Mouse (Mus musculus) right cerebral cortex, postnatal 14 days (tissue): Measurements from ENCODE around the gene Cabp7.

Source experiments
- DNase-seq: peaks from one replicate; pipeline ENCODE4 v3.0.0; 2022

The Cabp7 gene

DNA sequence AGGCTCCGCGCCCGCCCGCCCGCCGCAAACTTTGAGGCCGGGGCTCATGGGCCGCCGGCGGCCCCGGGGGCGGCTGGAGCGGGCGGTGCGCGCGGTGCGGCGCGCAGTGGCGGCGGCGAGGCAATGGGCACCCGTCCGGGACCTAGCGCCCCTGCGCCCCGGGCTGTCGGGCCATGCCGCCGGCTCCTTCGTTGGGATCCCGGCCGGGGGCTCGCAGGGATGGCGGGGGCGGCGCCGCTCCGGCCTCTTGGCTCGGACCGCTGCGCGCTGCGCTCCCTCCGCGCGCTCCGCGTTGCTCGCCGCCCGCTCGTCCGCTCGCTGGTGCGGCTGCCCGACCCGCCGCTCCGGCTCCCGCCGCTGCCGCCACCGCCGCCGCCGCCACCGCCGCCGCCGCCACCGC lies at the start of gene Cabp7:
Cabp7 (minus strand) TSS at position 46 of the 400 bp plus-strand sequence.
- no peak for DNase-seq

- DNase-seq = no peak
Measured at GRCm38 (mm10) chr11:4793006-4793405, 46.4 kb upstream of the Cabp7 start.

- DNase-seq = no peak
Measured at GRCm38 (mm10) chr11:4791549-4791948, 45.0 kb upstream of the Cabp7 start.

DNA sequence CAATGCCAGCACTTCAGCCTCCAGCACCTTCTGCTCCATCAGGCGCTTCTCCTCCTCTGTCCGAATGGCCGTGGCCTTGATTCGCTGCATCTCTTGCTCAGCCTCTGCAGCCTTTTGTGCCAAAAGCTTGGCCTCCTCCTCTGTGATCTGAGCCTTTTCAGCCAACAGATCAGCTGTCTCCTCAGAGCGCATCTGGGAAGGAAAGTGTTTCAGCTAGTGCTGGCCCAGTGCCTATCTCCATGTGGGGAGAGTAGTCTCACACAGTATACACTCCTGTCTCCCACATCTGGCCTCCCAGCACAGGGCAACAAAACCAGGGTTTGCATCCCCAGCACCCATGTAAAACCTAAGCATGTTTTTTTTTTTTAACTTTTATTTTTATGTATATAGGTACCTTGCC lies 43.1 kb upstream of the Cabp7 start:
- no peak for DNase-seq

DNA sequence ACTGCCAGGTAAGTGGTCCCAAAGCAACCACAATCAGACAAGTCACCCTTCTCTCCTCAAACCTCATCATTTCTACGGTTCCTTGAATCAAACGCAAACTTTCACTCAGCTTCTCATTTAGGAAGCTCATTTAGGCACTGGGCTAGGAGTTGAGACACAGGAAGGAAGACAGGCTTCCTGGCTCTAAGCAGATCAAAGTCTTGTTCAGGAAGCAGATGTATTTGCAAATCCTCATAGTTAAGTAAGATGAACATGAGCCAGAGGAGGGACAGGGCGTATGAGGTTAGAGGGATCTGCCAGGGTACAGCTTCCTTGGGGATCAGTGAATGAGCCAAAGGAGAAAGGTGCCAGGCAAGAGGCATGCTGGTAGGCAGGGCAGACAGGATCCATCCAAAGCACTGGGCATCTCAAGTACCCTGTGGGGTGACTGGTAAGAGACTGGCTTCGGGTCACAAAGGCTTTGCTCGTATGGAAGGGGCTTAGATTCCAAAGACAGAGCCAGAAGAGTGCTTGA lies 38.1 kb upstream of the Cabp7 start:
- no peak for DNase-seq

GRCm38 (mm10) chr11:4783116-4783515 lies 36.5 kb upstream of the Cabp7 start:
- DNase-seq = no peak

DNA sequence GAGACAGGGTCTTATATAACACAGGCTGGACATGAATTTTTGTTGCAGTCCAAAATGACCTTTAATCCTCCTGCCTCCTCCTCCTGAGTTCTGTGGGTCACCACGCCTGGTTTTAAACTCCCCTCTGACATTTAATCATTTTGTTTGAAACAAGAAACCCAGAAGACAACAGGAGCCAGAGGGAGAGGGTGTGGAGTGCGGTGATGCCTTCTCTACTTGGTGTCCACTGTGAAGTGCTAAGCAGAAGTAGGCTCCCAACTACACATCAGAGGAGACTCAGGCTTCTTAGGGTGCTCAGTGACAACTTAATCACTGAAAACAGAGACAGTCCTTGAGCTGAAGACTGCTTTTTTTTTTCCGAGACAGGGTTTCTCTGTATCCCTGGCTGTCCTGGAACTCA lies 34.3 kb upstream of the Cabp7 start:
- no peak for DNase-seq

DNA sequence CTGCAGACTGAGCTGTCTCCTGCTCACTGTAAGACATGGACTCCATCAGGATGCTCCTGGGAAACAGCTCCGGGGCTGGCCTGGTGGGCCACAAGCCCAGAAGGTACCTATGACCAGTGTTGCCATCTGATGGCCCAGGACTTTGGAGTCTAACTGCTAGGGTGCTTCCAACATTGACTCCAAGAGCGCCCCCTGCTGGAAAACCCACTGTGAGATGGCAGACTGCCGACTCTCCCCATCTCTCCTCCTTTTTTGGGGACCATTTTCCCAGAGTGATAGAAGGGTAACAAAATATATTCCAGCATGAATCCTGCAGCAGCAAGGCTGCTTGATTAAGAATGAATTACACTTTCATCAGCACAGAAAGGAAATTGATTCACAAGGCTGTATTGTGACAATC lies 26.3 kb upstream of the Cabp7 start:
- peak; percentile 74 for DNase-seq

- DNase-seq = no peak
Measured at GRCm38 (mm10) chr11:4771756-4772155, 25.2 kb upstream of the Cabp7 start.

- no peak for DNase-seq
Measured at GRCm38 (mm10) chr11:4769881-4770280, 23.3 kb upstream of the Cabp7 start.

- DNase-seq = no peak
Measured at GRCm38 (mm10) chr11:4769293-4769692, 22.7 kb upstream of the Cabp7 start.

DNA sequence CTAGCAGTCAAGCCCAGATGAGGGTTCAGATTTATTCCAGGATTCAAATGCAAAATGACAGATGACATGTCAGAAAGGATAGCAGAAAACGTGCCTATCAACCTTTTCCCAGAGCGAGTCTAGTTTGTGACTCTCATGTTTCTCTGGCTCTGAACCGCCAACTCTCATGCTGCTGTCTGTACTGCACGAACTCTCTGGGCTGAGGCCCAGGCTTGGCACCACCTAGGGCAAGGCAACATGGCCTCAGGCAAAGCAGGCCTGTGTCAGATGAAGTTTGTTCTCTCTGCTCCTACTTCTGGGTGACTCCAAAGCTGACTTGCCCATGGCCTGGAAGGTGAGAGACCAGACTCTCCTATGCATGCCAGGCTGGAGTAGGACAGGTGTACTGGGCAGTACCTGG lies 21.8 kb upstream of the Cabp7 start:
- DNase-seq = no peak

DNA sequence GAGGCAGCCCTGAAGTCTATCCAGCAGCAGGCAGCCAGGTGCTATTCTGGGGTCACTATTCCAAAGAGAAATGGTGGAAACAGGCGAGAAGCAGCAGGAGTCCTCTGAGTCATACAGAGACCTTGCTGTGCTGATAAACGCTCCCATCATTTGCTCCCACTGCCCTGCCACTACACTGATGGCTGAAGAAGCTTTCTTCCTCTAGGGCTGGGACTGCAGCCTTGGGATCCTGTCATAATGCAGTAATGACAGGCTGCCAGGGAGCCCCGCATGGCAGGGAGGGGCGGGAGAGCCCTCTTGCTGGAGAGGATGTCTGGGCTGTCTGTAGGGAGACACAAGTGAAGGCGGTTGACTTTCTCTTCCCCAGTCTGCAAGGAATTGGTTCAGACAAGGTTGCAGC lies 17.9 kb upstream of the Cabp7 start:
- DNase-seq = no peak

DNA sequence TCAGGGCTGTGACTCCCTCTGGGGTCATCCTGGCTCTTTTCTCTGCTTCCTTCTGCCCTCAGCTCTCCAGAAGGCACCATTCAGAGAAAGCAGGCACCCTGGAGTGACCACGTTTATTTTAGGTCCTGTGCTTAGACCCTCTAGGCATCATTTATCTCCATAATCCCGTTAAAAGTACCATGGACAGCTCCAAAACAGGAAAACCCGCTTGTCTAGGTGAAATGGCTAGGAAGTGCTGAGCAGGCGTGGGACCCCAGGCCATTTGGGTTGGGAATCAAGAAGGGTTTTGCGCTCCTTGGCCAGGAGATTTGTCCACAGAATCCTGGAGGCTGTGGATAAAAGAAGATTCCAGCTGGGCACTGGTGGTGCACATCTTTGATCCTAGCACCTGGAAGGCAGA lies 17.1 kb upstream of the Cabp7 start:
- no peak for DNase-seq

DNA sequence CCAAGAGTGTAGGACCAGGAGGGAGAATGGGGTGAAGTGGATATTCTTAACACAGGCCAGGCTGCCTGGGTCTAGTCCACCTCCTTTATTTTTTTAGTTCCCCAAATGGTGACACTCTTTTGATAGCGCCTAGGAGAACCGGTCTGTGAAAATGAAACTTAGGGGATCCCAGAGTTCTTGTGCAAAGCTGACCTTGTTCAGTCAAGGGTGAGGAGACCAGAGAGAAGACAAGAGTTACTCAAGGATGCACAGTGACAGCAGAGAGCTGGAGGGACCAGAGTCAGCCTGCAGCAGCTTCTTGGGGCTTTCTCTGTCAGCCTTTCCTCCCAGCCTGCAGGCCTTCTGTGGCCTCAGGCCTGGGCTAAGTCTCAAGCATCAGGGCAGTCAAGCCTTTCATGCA lies 15.9 kb upstream of the Cabp7 start:
- DNase-seq = no peak

GRCm38 (mm10) chr11:4761991-4762390 lies 15.4 kb upstream of the Cabp7 start:
- DNase-seq = no peak

DNA sequence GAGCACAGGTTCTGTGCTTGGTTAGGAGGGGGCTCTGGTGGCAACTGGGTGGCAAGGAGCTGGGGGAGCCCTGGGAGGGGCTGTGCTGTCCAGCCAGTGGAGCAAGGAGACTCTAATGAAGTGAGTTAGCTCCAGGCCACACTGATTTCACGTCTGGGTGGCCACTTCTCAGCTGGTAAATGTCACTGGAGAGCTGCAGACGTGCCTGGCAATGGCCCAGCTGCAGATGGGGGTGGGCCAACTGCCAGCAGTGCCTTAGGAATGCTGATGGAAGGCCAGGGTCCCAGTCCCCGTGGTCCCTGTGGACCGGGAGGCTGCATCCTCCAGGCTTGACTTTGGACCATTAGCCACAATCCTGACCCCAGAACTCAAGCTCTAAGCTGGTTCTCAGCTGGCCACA lies 13.9 kb upstream of the Cabp7 start:
- DNase-seq = no peak

- DNase-seq = no peak
Measured at GRCm38 (mm10) chr11:4757789-4758158, 11.2 kb upstream of the Cabp7 start.

GRCm38 (mm10) chr11:4756984-4757788 lies 10.6 kb upstream of the Cabp7 start:
- no peak for DNase-seq

DNA sequence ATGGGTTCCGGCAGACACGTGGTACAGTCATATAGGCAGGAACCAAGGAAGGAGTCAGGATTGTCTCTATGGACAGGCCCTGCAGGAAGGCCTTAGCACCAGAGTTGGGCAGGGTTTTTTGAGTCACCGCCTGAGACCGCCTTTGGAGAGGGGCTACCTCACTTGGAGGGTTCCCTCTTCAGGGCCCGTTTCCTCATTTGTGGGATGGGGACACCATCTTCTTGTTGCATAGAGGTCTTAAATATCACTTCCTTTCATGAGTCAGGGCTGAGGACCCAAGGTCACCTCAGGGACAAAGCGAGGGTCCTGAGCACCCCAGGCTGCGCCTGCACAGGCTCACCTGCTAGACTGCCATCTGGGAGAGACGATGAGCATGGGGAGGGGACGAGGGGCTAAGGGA lies 9.9 kb upstream of the Cabp7 start:
- DNase-seq = no peak

DNA sequence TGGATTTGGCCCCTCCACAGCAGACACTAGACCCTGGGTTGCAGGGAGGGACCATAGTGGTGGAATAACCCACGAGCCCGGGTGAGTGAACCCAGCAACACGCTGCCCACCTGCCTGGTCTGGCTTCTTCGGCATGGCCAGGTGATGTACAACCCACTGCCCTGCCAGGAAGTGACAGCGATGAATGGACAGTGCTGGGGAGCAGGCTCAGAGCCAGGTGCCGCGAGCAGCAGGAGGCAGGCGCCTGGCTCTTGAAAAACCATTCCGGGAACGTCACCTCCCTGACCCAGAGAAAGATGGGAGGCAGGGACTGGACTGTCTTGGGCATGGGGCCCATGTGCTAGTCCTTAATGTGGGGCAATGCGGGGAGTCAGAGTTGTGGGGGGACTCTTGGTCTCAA lies 8.3 kb upstream of the Cabp7 start:
- no peak for DNase-seq

DNA sequence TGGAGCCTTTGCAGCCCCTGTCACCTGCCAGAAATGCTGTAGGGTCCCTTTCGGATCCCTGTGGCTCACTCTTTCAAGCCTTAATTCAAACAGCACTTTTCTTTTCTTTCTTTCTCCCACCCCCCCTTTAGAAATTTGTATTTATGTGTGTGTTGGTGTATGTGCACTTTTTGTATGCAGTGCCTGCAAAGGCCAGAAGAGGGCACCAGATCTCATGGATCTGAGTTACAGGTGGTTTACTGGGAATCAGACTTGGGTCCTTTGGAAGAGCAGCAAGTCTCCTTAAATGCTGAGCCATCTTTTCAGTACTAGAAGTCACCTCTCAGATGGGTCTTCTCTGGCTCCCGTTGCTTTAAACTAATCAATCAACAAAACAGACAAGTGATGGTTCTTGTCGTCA lies 7.5 kb upstream of the Cabp7 start:
- DNase-seq = no peak

- no peak for DNase-seq
Measured at GRCm38 (mm10) chr11:4752836-4753235, 6.3 kb upstream of the Cabp7 start.

DNA sequence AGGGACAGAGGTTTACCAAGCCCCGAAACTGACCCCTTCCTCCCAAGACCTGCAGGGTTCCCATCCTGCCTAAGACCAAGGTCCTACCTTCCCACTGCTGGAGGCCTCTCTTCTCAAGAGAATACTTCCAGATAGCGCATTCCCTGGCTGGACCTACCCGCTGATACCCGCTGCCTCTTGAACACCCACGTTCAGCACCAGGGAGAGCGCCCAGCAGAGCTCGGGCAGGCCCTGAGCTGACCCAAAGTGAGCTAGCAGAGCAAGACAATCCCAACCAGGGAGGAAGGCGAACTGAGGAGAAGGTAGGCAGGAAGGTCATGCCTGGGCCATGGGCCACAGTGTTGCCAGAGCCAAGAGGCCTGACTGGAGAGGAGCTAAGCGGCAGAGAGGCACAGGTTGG lies 3.7 kb upstream of the Cabp7 start:
- DNase-seq = no peak

DNA sequence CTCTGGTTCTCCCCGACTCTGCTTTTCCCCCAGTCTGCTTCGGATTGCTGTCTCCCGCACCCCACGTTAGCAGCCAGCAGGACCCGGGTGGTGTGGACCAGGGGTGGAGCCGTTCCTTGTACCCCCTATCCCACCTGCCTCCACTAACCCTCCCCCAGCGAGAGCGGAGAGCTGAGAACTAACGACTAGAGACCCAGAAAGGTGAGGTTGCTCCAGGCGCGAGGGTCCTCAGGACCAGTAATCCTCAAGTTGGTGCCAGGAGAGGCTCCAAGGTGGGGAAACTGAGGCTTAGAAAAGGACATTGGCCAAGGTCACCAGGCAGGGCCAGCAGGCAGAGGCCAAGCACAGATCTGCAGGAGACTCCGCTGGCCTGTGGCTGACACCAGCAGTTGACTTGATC lies 707 bp upstream of the Cabp7 start:
- no peak for DNase-seq
